Mouse (Mus musculus): ENCODE measurements around the gene Tmed5. TPM values are rescaled to one million over a fixed set of nuclear protein-coding genes. Genes with fewer than 3 reads are reported as not detected.

Tmed5 gene
- polyA plus RNA-seq, 1 experiment = 16.8 TPM

- TF ChIP-seq CTCF (IDR thresholded peaks at IDR 0.05; ENCODE audit: control insufficient read depth, insufficient read depth, insufficient read length) (no peak), FOSL1 (IDR thresholded peaks at IDR 0.05; ENCODE audit: insufficient read depth, low read length, poor library complexity, severe bottlenecking) (no peak), MYOD1 (IDR thresholded peaks at IDR 0.05; ENCODE audit: control insufficient read depth, insufficient read length, low read depth) (no peak), MAX (IDR thresholded peaks at IDR 0.05) (no peak), MYOG (IDR thresholded peaks at IDR 0.05; ENCODE audit: control insufficient read depth, extremely low read depth, insufficient read length) (no peak), USF1 (IDR thresholded peaks at IDR 0.05; ENCODE audit: low read depth) (no peak), CEBPB (IDR thresholded peaks at IDR 0.05; ENCODE audit: low read depth) (no peak)
- peaks cover 30% of the 10 kb centered on the region for H3K36me3 ChIP-seq (ENCODE audit: control insufficient read depth, insufficient read depth)
- H3K4me3 ChIP-seq (ENCODE audit: insufficient read depth, poor library complexity, severe bottlenecking) = no peak overlapping the region
- H3K79me2 ChIP-seq (ENCODE audit: control insufficient read depth, insufficient read depth) = no peaks in the 10 kb centered on the region
- H3K79me3 ChIP-seq (ENCODE audit: low read depth) = no peaks in the 10 kb centered on the region
- no peaks in the 10 kb centered on the region for H3K27me3 ChIP-seq (ENCODE audit: control insufficient read depth, insufficient read depth, insufficient read length)
- H3ac ChIP-seq (ENCODE audit: control insufficient read depth, insufficient read length, low read depth) = no peak overlapping the region
Observed at GRCm38 (mm10) chr5:108120221-108120900, 12.1 kb downstream of the Tmed5 start.

DNA sequence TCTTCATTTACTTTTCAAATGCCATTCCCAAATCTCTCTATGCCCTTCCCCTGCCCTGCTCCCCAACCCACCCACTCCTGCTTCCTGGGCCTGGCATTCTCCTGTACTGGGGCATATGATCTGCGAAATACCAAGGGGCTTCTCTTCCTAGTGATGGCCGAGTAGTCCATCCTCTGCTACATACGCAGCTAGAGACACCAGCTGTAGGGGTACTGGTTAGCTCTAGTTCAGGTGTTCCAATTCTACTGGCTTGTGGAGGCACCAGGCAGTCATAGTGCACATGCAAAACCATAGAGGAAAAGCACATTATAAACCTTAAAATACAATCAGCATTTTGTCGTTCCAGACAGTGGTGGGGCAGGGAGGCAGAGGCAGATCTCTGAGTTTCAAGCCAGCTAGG is 14.7 kb downstream of the Tmed5 start:
- H3K79me2 ChIP-seq (ENCODE audit: control insufficient read depth, insufficient read depth) = no peaks in the 10 kb centered on the region
- no peak overlapping the region for H3ac ChIP-seq (ENCODE audit: control insufficient read depth, insufficient read length, low read depth)
- H3K36me3 ChIP-seq (ENCODE audit: control insufficient read depth, insufficient read depth) = peaks cover 11% of the 10 kb centered on the region
- H3K4me3 ChIP-seq (ENCODE audit: insufficient read depth, poor library complexity, severe bottlenecking) = no peak overlapping the region
- no peak for TF ChIP-seq MYOG (IDR thresholded peaks at IDR 0.05; ENCODE audit: control insufficient read depth, extremely low read depth, insufficient read length)
- no peak for TF ChIP-seq CEBPB (IDR thresholded peaks at IDR 0.05; ENCODE audit: low read depth)
- TF ChIP-seq MAX (IDR thresholded peaks at IDR 0.05) = no peak
- no peak for TF ChIP-seq CTCF (IDR thresholded peaks at IDR 0.05; ENCODE audit: control insufficient read depth, insufficient read depth, insufficient read length)
- TF ChIP-seq MYOD1 (IDR thresholded peaks at IDR 0.05; ENCODE audit: control insufficient read depth, insufficient read length, low read depth) = no peak
- no peak for TF ChIP-seq USF1 (IDR thresholded peaks at IDR 0.05; ENCODE audit: low read depth)
- no peak for TF ChIP-seq FOSL1 (IDR thresholded peaks at IDR 0.05; ENCODE audit: insufficient read depth, low read length, poor library complexity, severe bottlenecking)
- H3K79me3 ChIP-seq (ENCODE audit: low read depth) = no peaks in the 10 kb centered on the region
- H3K27me3 ChIP-seq (ENCODE audit: control insufficient read depth, insufficient read depth, insufficient read length) = no peaks in the 10 kb centered on the region

- peaks cover 46% of the 10 kb centered on the region for H3K36me3 ChIP-seq (ENCODE audit: control insufficient read depth, insufficient read depth)
- no peaks in the 10 kb centered on the region for H3K79me3 ChIP-seq (ENCODE audit: low read depth)
- no peak for TF ChIP-seq MAX (IDR thresholded peaks at IDR 0.05)
- no peak for TF ChIP-seq CEBPB (IDR thresholded peaks at IDR 0.05; ENCODE audit: low read depth)
- TF ChIP-seq FOSL1 (IDR thresholded peaks at IDR 0.05; ENCODE audit: insufficient read depth, low read length, poor library complexity, severe bottlenecking) = no peak
- TF ChIP-seq USF1 (IDR thresholded peaks at IDR 0.05; ENCODE audit: low read depth) = no peak
- TF ChIP-seq MYOG (IDR thresholded peaks at IDR 0.05; ENCODE audit: control insufficient read depth, extremely low read depth, insufficient read length) = no peak
- TF ChIP-seq MYOD1 (IDR thresholded peaks at IDR 0.05; ENCODE audit: control insufficient read depth, insufficient read length, low read depth) = no peak
- TF ChIP-seq CTCF (IDR thresholded peaks at IDR 0.05; ENCODE audit: control insufficient read depth, insufficient read depth, insufficient read length) = no peak
- H3ac ChIP-seq (ENCODE audit: control insufficient read depth, insufficient read length, low read depth) = no peak overlapping the region
- no peak overlapping the region for H3K4me3 ChIP-seq (ENCODE audit: insufficient read depth, poor library complexity, severe bottlenecking)
- H3K79me2 ChIP-seq (ENCODE audit: control insufficient read depth, insufficient read depth) = no peaks in the 10 kb centered on the region
- H3K27me3 ChIP-seq (ENCODE audit: control insufficient read depth, insufficient read depth, insufficient read length) = no peaks in the 10 kb centered on the region
Observed at GRCm38 (mm10) chr5:108109346-108109745, 23.1 kb downstream of the Tmed5 start.

DNA sequence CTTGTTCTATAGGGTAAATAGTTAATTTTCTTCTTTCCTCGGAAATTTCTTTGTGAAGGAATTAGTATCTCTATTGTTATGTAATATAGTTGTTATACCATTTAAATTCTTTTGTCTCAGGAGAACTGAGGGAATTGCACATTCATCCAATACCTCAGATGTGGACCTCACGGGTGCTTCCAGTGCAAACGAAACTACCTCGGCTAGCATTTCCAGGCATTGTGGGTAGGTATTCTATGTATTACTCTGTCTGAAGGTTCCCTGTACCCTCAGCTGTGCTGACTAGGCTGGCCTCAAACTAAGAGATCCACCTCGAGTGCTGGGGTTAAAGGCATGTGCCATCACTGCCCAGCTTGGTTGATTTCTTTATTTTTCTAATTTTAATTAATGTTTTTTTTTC is 28.1 kb downstream of the Tmed5 start:
- TF ChIP-seq CEBPB (IDR thresholded peaks at IDR 0.05; ENCODE audit: low read depth) (no peak), USF1 (IDR thresholded peaks at IDR 0.05; ENCODE audit: low read depth) (no peak), FOSL1 (IDR thresholded peaks at IDR 0.05; ENCODE audit: insufficient read depth, low read length, poor library complexity, severe bottlenecking) (no peak), CTCF (IDR thresholded peaks at IDR 0.05; ENCODE audit: control insufficient read depth, insufficient read depth, insufficient read length) (no peak), MAX (IDR thresholded peaks at IDR 0.05) (no peak), MYOD1 (IDR thresholded peaks at IDR 0.05; ENCODE audit: control insufficient read depth, insufficient read length, low read depth) (no peak), MYOG (IDR thresholded peaks at IDR 0.05; ENCODE audit: control insufficient read depth, extremely low read depth, insufficient read length) (no peak)
- no peak overlapping the region for H3K4me3 ChIP-seq (ENCODE audit: insufficient read depth, poor library complexity, severe bottlenecking)
- H3ac ChIP-seq (ENCODE audit: control insufficient read depth, insufficient read length, low read depth) = no peak overlapping the region
- H3K27me3 ChIP-seq (ENCODE audit: control insufficient read depth, insufficient read depth, insufficient read length) = no peaks in the 10 kb centered on the region
- no peaks in the 10 kb centered on the region for H3K79me2 ChIP-seq (ENCODE audit: control insufficient read depth, insufficient read depth)
- H3K79me3 ChIP-seq (ENCODE audit: low read depth) = peaks cover 1% of the 10 kb centered on the region
- H3K36me3 ChIP-seq (ENCODE audit: control insufficient read depth, insufficient read depth) = peaks cover 87% of the 10 kb centered on the region

DNA sequence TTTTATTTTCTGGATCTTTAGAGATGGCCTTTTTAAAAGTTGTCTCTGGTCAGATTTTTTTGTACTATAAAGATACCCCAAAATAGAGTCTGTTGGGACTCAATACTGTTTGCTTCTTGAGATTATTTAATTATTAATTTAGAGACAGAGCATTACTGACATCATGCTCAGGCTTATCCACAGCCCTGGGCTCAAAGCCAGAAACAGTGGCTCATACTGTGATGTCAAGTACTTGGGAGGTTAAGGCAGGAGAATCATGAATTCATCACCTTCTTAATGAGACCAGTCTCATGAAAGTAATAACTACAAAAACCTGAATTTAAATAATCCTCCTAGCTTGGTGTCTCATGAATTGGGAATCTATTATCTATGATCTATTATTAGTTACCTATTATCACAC is 32.2 kb downstream of the Tmed5 start:
- Histone ChIP-seq H3K79me3 (ENCODE audit: low read depth) (peaks cover 1% of the 10 kb centered on the region), H3K4me3 (ENCODE audit: insufficient read depth, poor library complexity, severe bottlenecking) (no peak overlapping the region), H3K27me3 (ENCODE audit: control insufficient read depth, insufficient read depth, insufficient read length) (no peaks in the 10 kb centered on the region), H3K36me3 (ENCODE audit: control insufficient read depth, insufficient read depth) (peaks cover 74% of the 10 kb centered on the region), H3ac (ENCODE audit: control insufficient read depth, insufficient read length, low read depth) (no peak overlapping the region), H3K79me2 (ENCODE audit: control insufficient read depth, insufficient read depth) (no peaks in the 10 kb centered on the region)
- no peak for TF ChIP-seq CTCF (IDR thresholded peaks at IDR 0.05; ENCODE audit: control insufficient read depth, insufficient read depth, insufficient read length)
- no peak for TF ChIP-seq CEBPB (IDR thresholded peaks at IDR 0.05; ENCODE audit: low read depth)
- no peak for TF ChIP-seq MYOG (IDR thresholded peaks at IDR 0.05; ENCODE audit: control insufficient read depth, extremely low read depth, insufficient read length)
- no peak for TF ChIP-seq FOSL1 (IDR thresholded peaks at IDR 0.05; ENCODE audit: insufficient read depth, low read length, poor library complexity, severe bottlenecking)
- TF ChIP-seq USF1 (IDR thresholded peaks at IDR 0.05; ENCODE audit: low read depth) = no peak
- TF ChIP-seq MAX (IDR thresholded peaks at IDR 0.05) = no peak
- no peak for TF ChIP-seq MYOD1 (IDR thresholded peaks at IDR 0.05; ENCODE audit: control insufficient read depth, insufficient read length, low read depth)
